Mouse (Mus musculus): ENCODE data around the gene Scarf2. TPM values are rescaled to one million over a fixed set of nuclear protein-coding genes. Genes with fewer than 3 reads are reported as not detected.

The Scarf2 gene
- polyA plus RNA-seq, 1 experiment from 2014 or later: 11.1 TPM

DNA sequence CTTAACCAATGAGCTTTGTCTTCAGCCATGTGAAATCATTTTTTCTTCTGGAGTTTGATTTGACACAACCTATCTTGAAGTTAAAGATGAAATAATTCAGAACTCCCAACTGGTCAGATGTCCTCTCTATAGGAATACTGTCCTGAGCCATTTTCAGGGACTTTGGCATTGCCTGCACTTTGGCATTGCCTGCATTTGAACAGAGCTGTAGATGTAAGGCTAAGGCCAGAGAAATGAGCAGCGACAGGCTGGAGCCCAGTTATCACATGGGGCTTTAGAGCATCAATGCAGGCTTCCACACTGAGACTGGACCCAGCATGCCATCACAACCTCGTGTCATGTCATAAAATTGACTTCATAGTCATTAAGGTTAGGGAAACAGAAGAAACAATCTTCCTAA is 56.2 kb downstream of the Scarf2 start:
- no peaks in the 10 kb centered on the region for H3K9me3 ChIP-seq (ENCODE audit: control insufficient read depth, low read length)
- WGBS: 91% methylated on average over 2 of the region's 2 CpGs
- no peak overlapping the region for H3K4me3 ChIP-seq (ENCODE audit: control insufficient read depth in 1 of 2, insufficient read depth in 1 of 2, low read depth in 1 of 2, low read length in 2 of 2)
- H3K4me2 ChIP-seq (ENCODE audit: low read length): no peak overlapping the region
- H3K9ac ChIP-seq (ENCODE audit: low read length): no peak overlapping the region
- H3K36me3 ChIP-seq (ENCODE audit: control insufficient read depth, insufficient read depth, low read length): peaks cover 93% of the 10 kb centered on the region
- H3K27ac ChIP-seq (replicated peaks in 1 of 2; ENCODE audit: control insufficient read depth in 1 of 2, insufficient read depth in 1 of 2, low read depth in 2 of 2, low read length in 2 of 2): no peak overlapping the region
- H3K27me3 ChIP-seq (ENCODE audit: control insufficient read depth, insufficient read depth, low read length): no peaks in the 10 kb centered on the region
- H3K4me1 ChIP-seq (ENCODE audit: control insufficient read depth in 2 of 2, insufficient read depth in 2 of 2, low read length in 2 of 2): no peaks in the 10 kb centered on the region
- no peak for ATAC-seq (ENCODE audit: insufficient number of reproducible peaks, insufficient read depth, low FRiP score, low read depth)

DNA sequence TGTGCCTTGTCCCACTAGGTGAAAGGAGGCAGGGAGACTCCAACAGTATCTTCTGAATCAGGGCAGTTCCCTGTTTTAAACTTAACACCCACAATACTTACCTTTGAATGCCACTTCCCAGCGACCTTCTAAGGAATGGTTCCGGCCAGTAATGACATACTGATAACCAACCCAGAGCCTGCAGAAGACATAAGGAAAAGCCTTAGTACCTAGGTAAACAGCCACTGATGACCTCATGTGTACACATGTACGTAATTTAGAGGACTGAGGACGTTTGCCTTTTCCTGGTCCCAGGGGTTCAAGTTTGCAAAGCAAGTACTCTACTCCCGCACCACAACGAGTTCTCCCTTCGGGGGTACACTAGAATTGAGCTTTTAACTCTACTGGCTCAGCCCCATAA is 60.1 kb downstream of the Scarf2 start:
- H3K9ac ChIP-seq (ENCODE audit: low read length): no peak overlapping the region
- H3K4me3 ChIP-seq (ENCODE audit: control insufficient read depth in 1 of 2, insufficient read depth in 1 of 2, low read depth in 1 of 2, low read length in 2 of 2): no peak overlapping the region
- H3K4me2 ChIP-seq (ENCODE audit: low read length): no peak overlapping the region
- ATAC-seq (ENCODE audit: insufficient number of reproducible peaks, insufficient read depth, low FRiP score, low read depth): no peak
- no peak overlapping the region for H3K27ac ChIP-seq (replicated peaks in 1 of 2; ENCODE audit: control insufficient read depth in 1 of 2, insufficient read depth in 1 of 2, low read depth in 2 of 2, low read length in 2 of 2)
- peaks cover 84% of the 10 kb centered on the region for H3K36me3 ChIP-seq (ENCODE audit: control insufficient read depth, insufficient read depth, low read length)
- no peaks in the 10 kb centered on the region for H3K27me3 ChIP-seq (ENCODE audit: control insufficient read depth, insufficient read depth, low read length)
- H3K4me1 ChIP-seq (ENCODE audit: control insufficient read depth in 2 of 2, insufficient read depth in 2 of 2, low read length in 2 of 2): no peaks in the 10 kb centered on the region
- no peaks in the 10 kb centered on the region for H3K9me3 ChIP-seq (ENCODE audit: control insufficient read depth, low read length)
- 90% methylated on average over 7 of the region's 7 CpGs for WGBS

Other genes starting within 250 kb of the Scarf2 start
- 0.20 and 0.22 TPM in 2 replicates for gene Lrrc74b, start 236.0 kb upstream of the Scarf2 start, polyA plus RNA-seq (2014; fragmentation: Nextera tagmentation; extraction: Ambion mirVana)
- 0.65 and 0.67 TPM in 2 replicates for gene P2rx6, start 235.4 kb upstream of the Scarf2 start, polyA plus RNA-seq (2014; fragmentation: Nextera tagmentation; extraction: Ambion mirVana)
- 10.9 and 12.8 TPM in 2 replicates for gene Slc7a4, start 214.1 kb upstream of the Scarf2 start, polyA plus RNA-seq (2014; fragmentation: Nextera tagmentation; extraction: Ambion mirVana)
- gene Smpd4, start 177.9 kb upstream of the Scarf2 start, polyA plus RNA-seq (2014; fragmentation: Nextera tagmentation; extraction: Ambion mirVana): 22.7 and 23.7 TPM in 2 replicates
- gene Ccdc74a, start 150.8 kb upstream of the Scarf2 start, polyA plus RNA-seq (2014; fragmentation: Nextera tagmentation; extraction: Ambion mirVana): 2.9 and 4.5 TPM in 2 replicates
- gene Med15, start 64.4 kb upstream of the Scarf2 start, polyA plus RNA-seq (2014; fragmentation: Nextera tagmentation; extraction: Ambion mirVana): 26.8 and 31.6 TPM in 2 replicates
- 42.0 and 43.6 TPM in 2 replicates for gene Klhl22, start 37.7 kb upstream of the Scarf2 start, polyA plus RNA-seq (2014; fragmentation: Nextera tagmentation; extraction: Ambion mirVana)
- not detected in 2 replicates for gene B830017H08Rik, start 35.8 kb downstream of the Scarf2 start, polyA plus RNA-seq (2014; fragmentation: Nextera tagmentation; extraction: Ambion mirVana)
- 1.0 and 1.3 TPM in 2 replicates for gene Car15, start 41.1 kb downstream of the Scarf2 start, polyA plus RNA-seq (2014; fragmentation: Nextera tagmentation; extraction: Ambion mirVana)
- 0.39 TPM in 1 of 2 replicates, not detected in the other for gene Gm20518, start 94.4 kb downstream of the Scarf2 start, polyA plus RNA-seq (2014; fragmentation: Nextera tagmentation; extraction: Ambion mirVana)
- gene Tssk1, start 96.9 kb downstream of the Scarf2 start, polyA plus RNA-seq (2014; fragmentation: Nextera tagmentation; extraction: Ambion mirVana): not detected in 2 replicates
- gene Dgcr2, start 101.3 kb downstream of the Scarf2 start, polyA plus RNA-seq (2014; fragmentation: Nextera tagmentation; extraction: Ambion mirVana): 45.1 and 49.7 TPM in 2 replicates
- not detected in 2 replicates for gene Tssk2, start 101.4 kb downstream of the Scarf2 start, polyA plus RNA-seq (2014; fragmentation: Nextera tagmentation; extraction: Ambion mirVana)
- gene Ess2, start 114.1 kb downstream of the Scarf2 start, polyA plus RNA-seq (2014; fragmentation: Nextera tagmentation; extraction: Ambion mirVana): 25.0 and 27.4 TPM in 2 replicates
- gene Gsc2, start 117.8 kb downstream of the Scarf2 start, polyA plus RNA-seq (2014; fragmentation: Nextera tagmentation; extraction: Ambion mirVana): not detected in 2 replicates
- gene Slc25a1, start 130.9 kb downstream of the Scarf2 start, polyA plus RNA-seq (2014; fragmentation: Nextera tagmentation; extraction: Ambion mirVana): 25.4 and 25.5 TPM in 2 replicates
- not detected in 2 replicates for gene Vpreb2, start 183.1 kb downstream of the Scarf2 start, polyA plus RNA-seq (2014; fragmentation: Nextera tagmentation; extraction: Ambion mirVana)

Measured in heart, embryonic 14.5 days (tissue).